ENCODE assay signal across 11 mouse cellular contexts in the genomic region with DNA sequence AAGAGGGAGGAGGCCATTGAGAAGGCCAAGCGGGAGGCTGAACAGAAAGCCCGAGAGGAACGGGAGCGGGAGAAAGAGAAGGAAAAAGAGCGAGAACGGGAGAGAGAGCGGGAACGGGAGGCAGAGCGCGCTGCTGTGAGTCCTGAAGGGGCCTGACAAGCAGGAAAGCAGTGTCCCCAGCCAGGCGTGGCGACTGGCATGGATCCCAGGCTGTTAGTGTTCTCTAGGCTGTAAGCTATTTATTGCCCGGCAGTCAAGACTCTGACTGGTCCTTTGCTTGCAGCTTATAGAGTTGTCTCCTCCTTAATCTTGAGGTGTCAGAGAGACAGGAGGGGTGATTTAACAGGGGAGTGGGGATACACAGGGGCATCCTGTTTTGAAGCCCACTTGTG. TPM values are rescaled to one million over a fixed set of nuclear protein-coding genes. Genes with fewer than 3 reads are reported as not detected.
A peak's percentile ranks its signal among the peaks of the same experiment; 100 is the strongest.
DNase-seq lines count a peak whose midpoint lies in the region; ATAC-seq lines count a peak whose summit lies in the region.
"Had no signal": no experiment of that assay in that cellular context is flagged by ENCODE, and none has a peak within 500 bp of the region (broad histone marks: within the 10 kb centered on the region; RNA-seq: fewer than 3 reads in every experiment).

No protein-coding gene starts in this region.

- no peak overlapping the region; the same call in 1 of the 2 replicates for H3K27ac ChIP-seq in midbrain, embryonic 14.5 days (replicated peaks; ENCODE audit: low read depth, low read length)
- H3K27ac ChIP-seq in midbrain, embryonic 16.5 days (ENCODE audit: low read length) = no peak overlapping the region
- 0 out of 2 replicates have a peak overlapping the region, but pooled peaks have one; percentile 4 for H3K27ac ChIP-seq in kidney, embryonic 15.5 days
- peak overlapping the region; percentile 55; the same call in 1 of the 2 replicates for H3K27ac ChIP-seq in neural tube, embryonic 14.5 days (ENCODE audit: low read depth, low read length)
- H3K27ac ChIP-seq: heart, adult 2 months had no signal

- no peaks in the 10 kb centered on the region for H3K4me1 ChIP-seq in midbrain, embryonic 14.5 days (ENCODE audit: control insufficient read depth, insufficient read depth, low read length)
- H3K4me1 ChIP-seq in midbrain, embryonic 16.5 days (ENCODE audit: control insufficient read depth, insufficient read depth, low read length) = no peaks in the 10 kb centered on the region
- H3K4me1 ChIP-seq in kidney, embryonic 15.5 days = no peaks in the 10 kb centered on the region
- 0 out of 2 replicates have a peak, but pooled peaks cover 5% of the 10 kb centered on the region for H3K4me1 ChIP-seq in neural tube, embryonic 14.5 days (ENCODE audit: control insufficient read depth, insufficient read depth, low read length)

- no peak overlapping the region for H3K4me3 ChIP-seq in midbrain, embryonic 14.5 days (replicated peaks; ENCODE audit: low read depth, low read length)
- no peak overlapping the region for H3K4me3 ChIP-seq in midbrain, embryonic 16.5 days (ENCODE audit: low read depth, low read length)
- no peak overlapping the region for H3K4me3 ChIP-seq in kidney, embryonic 15.5 days (replicated peaks)
- no peak overlapping the region for H3K4me3 ChIP-seq in neural tube, embryonic 14.5 days (ENCODE audit: low read depth, low read length)
- H3K4me3 ChIP-seq: heart, adult 2 months; megakaryocyte, embryonic 14.5 days had no signal

- 87% methylated on average over 13 of the region's 13 CpGs for WGBS in midbrain, embryonic 14.5 days
- WGBS in midbrain, embryonic 16.5 days = 89% methylated on average over 13 of the region's 13 CpGs
- 61% methylated on average over 13 of the region's 13 CpGs for WGBS in kidney, embryonic 15.5 days
- WGBS in neural tube, embryonic 14.5 days = 67% methylated on average over 13 of the region's 13 CpGs

- no peak overlapping the region for H3K9ac ChIP-seq in midbrain, embryonic 14.5 days (replicated peaks; ENCODE audit: low read length)
- no peak overlapping the region for H3K9ac ChIP-seq in midbrain, embryonic 16.5 days (ENCODE audit: low read depth, low read length)
- H3K9ac ChIP-seq in kidney, embryonic 15.5 days = no peak overlapping the region
- H3K9ac ChIP-seq in neural tube, embryonic 14.5 days (replicated peaks; ENCODE audit: low read depth, low read length) = no peak overlapping the region

- DNase-seq in heart, adult 18-20 months = peak; percentile 46 to 52
- no peak for DNase-seq in heart, adult 9 months (ENCODE audit: low spot score in 2 of 2)
- peak; percentile 33 for DNase-seq in midbrain, embryonic 14.5 days
- no peak for DNase-seq in right cerebral cortex, postnatal 36 days (ENCODE audit: low spot score in 2 of 2)
- no peak for DNase-seq in urinary bladder, adult 2 months (ENCODE audit: low spot score)
- DNase-seq: retina, postnatal 1 day had no signal

- H3K36me3 ChIP-seq in midbrain, embryonic 14.5 days (ENCODE audit: control insufficient read depth, insufficient read depth, low read length) = peaks cover 94% of the 10 kb centered on the region
- peaks cover 64% of the 10 kb centered on the region for H3K36me3 ChIP-seq in midbrain, embryonic 16.5 days (ENCODE audit: control insufficient read depth, insufficient read depth, low read length)
- peaks cover 99% of the 10 kb centered on the region for H3K36me3 ChIP-seq in kidney, embryonic 15.5 days
- peaks cover 68% of the 10 kb centered on the region for H3K36me3 ChIP-seq in neural tube, embryonic 14.5 days (ENCODE audit: control insufficient read depth, insufficient read depth, low read length)

- no peaks in the 10 kb centered on the region for H3K27me3 ChIP-seq in midbrain, embryonic 14.5 days (ENCODE audit: control insufficient read depth, insufficient read depth, low read length)
- H3K27me3 ChIP-seq in midbrain, embryonic 16.5 days (ENCODE audit: control insufficient read depth, insufficient read depth, low read depth, low read length) = no peaks in the 10 kb centered on the region
- H3K27me3 ChIP-seq in kidney, embryonic 15.5 days = no peaks in the 10 kb centered on the region
- H3K27me3 ChIP-seq in neural tube, embryonic 14.5 days (ENCODE audit: control insufficient read depth, insufficient read depth, low read length) = no peaks in the 10 kb centered on the region
- H3K27me3 ChIP-seq: megakaryocyte, embryonic 14.5 days had no signal

- no peak overlapping the region for H3K4me2 ChIP-seq in midbrain, embryonic 14.5 days (ENCODE audit: low read length)
- no peak overlapping the region for H3K4me2 ChIP-seq in midbrain, embryonic 16.5 days (ENCODE audit: low read length)
- H3K4me2 ChIP-seq in kidney, embryonic 15.5 days = no peak overlapping the region
- no peak overlapping the region for H3K4me2 ChIP-seq in neural tube, embryonic 14.5 days (ENCODE audit: low read depth, low read length)

- H3K9me3 ChIP-seq in midbrain, embryonic 14.5 days (ENCODE audit: control insufficient read depth, low read length) = no peaks in the 10 kb centered on the region
- no peaks in the 10 kb centered on the region for H3K9me3 ChIP-seq in midbrain, embryonic 16.5 days (replicated peaks; ENCODE audit: control insufficient read depth, low read length, poor library complexity, severe bottlenecking)
- no peaks in the 10 kb centered on the region for H3K9me3 ChIP-seq in kidney, embryonic 15.5 days (replicated peaks)
- H3K9me3 ChIP-seq in neural tube, embryonic 14.5 days (ENCODE audit: control insufficient read depth, low read length) = no peaks in the 10 kb centered on the region
- H3K9me3 ChIP-seq: megakaryocyte, embryonic 14.5 days had no signal

- ATAC-seq in midbrain, embryonic 14.5 days (ENCODE audit: low FRiP score, low TSS enrichment) = no peak
- no peak for ATAC-seq in midbrain, embryonic 16.5 days
- ATAC-seq in kidney, embryonic 15.5 days (replicated peaks; ENCODE audit: low FRiP score) = no peak
- peak; percentile 38; the same call in 1 of the 2 replicates for ATAC-seq in neural tube, embryonic 14.5 days (ENCODE audit: low read depth)

RNA-seq across cellular contexts. Expression of a gene that starts 35.9 kb away (rescaled TPM):
- not detected for total RNA-seq in heart, adult 18-20 months (2021)
- 28.0 and 29.3 TPM in 2 replicates for polyA plus RNA-seq in midbrain, embryonic 14.5 days (2014; fragmentation: Nextera tagmentation; extraction: Ambion mirVana)
- 39.7 and 44.7 TPM in 2 replicates for polyA plus RNA-seq in midbrain, embryonic 16.5 days (2015; fragmentation: Nextera tagmentation; extraction: Ambion mirVana)
- 0.28 and 0.30 TPM in 2 replicates for polyA plus RNA-seq in kidney, embryonic 15.5 days (2015; fragmentation: Nextera tagmentation; extraction: Ambion mirVana)
- 33.8 and 43.8 TPM in 2 replicates for polyA plus RNA-seq in neural tube, embryonic 14.5 days (2014; fragmentation: Nextera tagmentation; extraction: Ambion mirVana)
- 0.04 and 0.06 TPM in 2 replicates for polyA plus RNA-seq in urinary bladder, adult 2 months (2012; rRNA removed)
- total RNA-seq: heart, adult 2 months had no signal
- polyA plus RNA-seq: heart, adult 2 months had no signal

Comparison
In these comparisons a context has a peak if more than half of its experiments do, and no peak if none do; other contexts are left out.
1. DNase-seq: peak in heart, adult 18-20 months (2 of 2) and midbrain, embryonic 14.5 days (single experiment); none in heart, adult 9 months (0 of 2), right cerebral cortex, postnatal 36 days (0 of 2) and urinary bladder, adult 2 months (single experiment).
2. H3K27ac ChIP-seq: peak in kidney, embryonic 15.5 days (single experiment) and neural tube, embryonic 14.5 days (single experiment); none in midbrain, embryonic 14.5 days (single experiment) and midbrain, embryonic 16.5 days (single experiment).
3. RNA of a gene that starts 35.9 kb away (polyA plus RNA-seq): 39.7 to 44.7 TPM in midbrain, embryonic 16.5 days, 33.8 to 43.8 TPM in neural tube, embryonic 14.5 days and 28.0 to 29.3 TPM in midbrain, embryonic 14.5 days; 0.28 to 0.30 TPM in kidney, embryonic 15.5 days and 0.04 to 0.06 TPM in urinary bladder, adult 2 months; every median in the first group is over 10 times any median in the second.